9 mouse cellular contexts compared by ENCODE assay signal in genomic region chr5:107233366-107234354, GRCm38 (mm10). TPM values are rescaled to one million over a fixed set of nuclear protein-coding genes. Genes with fewer than 3 reads are reported as not detected.
A peak's percentile ranks its signal among the peaks of the same experiment; 100 is the strongest.
DNase-seq lines count a peak whose midpoint lies in the region; ATAC-seq and TF ChIP-seq lines count a peak whose summit lies in the region.
"Had no signal": no experiment of that assay in that cellular context is flagged by ENCODE, and none has a peak within 500 bp of the region (broad histone marks: within the 10 kb centered on the region; RNA-seq: fewer than 3 reads in every experiment).

No protein-coding gene starts in this region.

- no peak overlapping the region for H3K9ac ChIP-seq in embryonic facial prominence, embryonic 15.5 days
- peak overlapping the region; percentile 63 for H3K9ac ChIP-seq in liver, embryonic 14.5 days (replicated peaks)
- no peak overlapping the region for H3K9ac ChIP-seq in forebrain, postnatal 0 days

- no peak for ATAC-seq in embryonic facial prominence, embryonic 15.5 days (ENCODE audit: insufficient number of reproducible peaks, low FRiP score, low TSS enrichment, low read depth)
- peak; percentile 67 for ATAC-seq in liver, embryonic 14.5 days (ENCODE audit: insufficient read depth)
- ATAC-seq in forebrain, postnatal 0 days = no peak

- TF ChIP-seq EP300 in liver, embryonic 14.5 days (IDR thresholded peaks at IDR 0.05; ENCODE audit: low read depth) = peak; percentile 63

- H3K4me2 ChIP-seq in embryonic facial prominence, embryonic 15.5 days (replicated peaks) = no peak overlapping the region
- peak overlapping the region; percentile 58 for H3K4me2 ChIP-seq in liver, embryonic 14.5 days (ENCODE audit: low read depth)
- H3K4me2 ChIP-seq in forebrain, postnatal 0 days (ENCODE audit: low read depth) = no peak overlapping the region

- H3K27ac ChIP-seq in embryonic facial prominence, embryonic 15.5 days (replicated peaks) = peak overlapping the region; percentile 59; the same call in 1 of the 2 replicates
- peak overlapping the region; percentile 69 for H3K27ac ChIP-seq in liver, embryonic 14.5 days
- H3K27ac ChIP-seq in forebrain, postnatal 0 days (ENCODE audit: low read depth, low read length) = no peak overlapping the region

- H3K4me3 ChIP-seq in embryonic facial prominence, embryonic 15.5 days (replicated peaks) = no peak overlapping the region
- H3K4me3 ChIP-seq in liver, embryonic 14.5 days (ENCODE audit: insufficient read depth in 1 of 2, low read depth in 2 of 2, low read length in 2 of 2) = peak overlapping the region in 1 of 2 experiments; percentile 15; a peak in 2 of 4 replicates
- no peak overlapping the region for H3K4me3 ChIP-seq in forebrain, postnatal 0 days (ENCODE audit: low read depth, low read length)
- H3K4me3 ChIP-seq: megakaryocyte, embryonic 14.5 days had no signal

- no peaks in the 10 kb centered on the region for H3K9me3 ChIP-seq in embryonic facial prominence, embryonic 15.5 days (replicated peaks)
- no peaks in the 10 kb centered on the region for H3K9me3 ChIP-seq in liver, embryonic 14.5 days (ENCODE audit: control insufficient read depth, low read length)
- H3K9me3 ChIP-seq in forebrain, postnatal 0 days (ENCODE audit: low read length) = no peaks in the 10 kb centered on the region
- H3K9me3 ChIP-seq: megakaryocyte, embryonic 14.5 days had no signal

- H3K4me1 ChIP-seq in embryonic facial prominence, embryonic 15.5 days = peaks cover 77% of the 10 kb centered on the region
- H3K4me1 ChIP-seq in liver, embryonic 14.5 days (replicated peaks; ENCODE audit: control insufficient read depth in 2 of 2, insufficient read depth in 2 of 2, low read length in 1 of 2) = peaks cover 74 to 85% of the 10 kb centered on the region in 2 experiments
- no peaks in the 10 kb centered on the region for H3K4me1 ChIP-seq in forebrain, postnatal 0 days (ENCODE audit: insufficient read depth)

- TF ChIP-seq CTCF in liver, embryonic 14.5 days (IDR thresholded peaks at IDR 0.05; ENCODE audit: low read depth) = no peak
- TF ChIP-seq CTCF in forebrain, postnatal 0 days (IDR thresholded peaks at IDR 0.05; ENCODE audit: low read depth) = no peak

- 45% methylated on average over 14 of the region's 14 CpGs for WGBS in embryonic facial prominence, embryonic 15.5 days
- WGBS in liver, embryonic 14.5 days (ENCODE audit: insufficient replicate concordance) = 31% methylated on average over 14 of the region's 14 CpGs
- WGBS in forebrain, postnatal 0 days = 74% methylated on average over 14 of the region's 14 CpGs

- no peaks in the 10 kb centered on the region for H3K27me3 ChIP-seq in embryonic facial prominence, embryonic 15.5 days
- H3K27me3 ChIP-seq in liver, embryonic 14.5 days (ENCODE audit: control insufficient read depth, insufficient read depth, low read length) = no peaks in the 10 kb centered on the region
- peaks cover 3% of the 10 kb centered on the region; the same call in 1 of the 2 replicates for H3K27me3 ChIP-seq in forebrain, postnatal 0 days (ENCODE audit: insufficient read depth, low read length)
- H3K27me3 ChIP-seq: megakaryocyte, embryonic 14.5 days had no signal

- no peaks in the 10 kb centered on the region for H3K36me3 ChIP-seq in embryonic facial prominence, embryonic 15.5 days
- no peaks in the 10 kb centered on the region for H3K36me3 ChIP-seq in liver, embryonic 14.5 days (replicated peaks; ENCODE audit: control insufficient read depth, insufficient read depth, low read depth)
- no peaks in the 10 kb centered on the region for H3K36me3 ChIP-seq in forebrain, postnatal 0 days (ENCODE audit: insufficient read depth)

- peak; percentile 87 for DNase-seq in adrenal gland, adult 8-10 months
- DNase-seq in kidney, adult 11 months = peak; percentile 56
- DNase-seq in liver, embryonic 14.5 days (ENCODE audit: low read depth in 3 of 3, low spot score in 3 of 3) = peak in 2 of 3 experiments; percentile 41 to 47
- DNase-seq in cerebellum, postnatal 10 days = no peak
- no peak for DNase-seq in cerebellum, adult 9-11 months
- DNase-seq in forebrain, postnatal 0 days = no peak
- no peak for DNase-seq in embryo, embryonic 10.5 days (ENCODE audit: low spot score)

RNA-seq across cellular contexts. Expression of gene Tgfbr3, which starts 55.8 kb away (rescaled TPM):
- 100 to 1,000 TPM; 217 to 303 (median 276) TPM for total RNA-seq in adrenal gland, adult 8-10 months (2022)
- polyA plus RNA-seq in embryonic facial prominence, embryonic 15.5 days (2015; fragmentation: Nextera tagmentation; extraction: Ambion mirVana) = 37.3 and 38.7 TPM in 2 replicates
- polyA plus RNA-seq in liver, embryonic 14.5 days (2012; rRNA removed) = 3.1 and 4.3 TPM in 2 replicates
- 7.5 and 7.7 TPM in 2 replicates for polyA plus RNA-seq in liver, embryonic 14.5 days (2014; fragmentation: Nextera tagmentation; extraction: Ambion mirVana)
- 5.5 and 14.3 TPM in 2 replicates for total RNA-seq in forebrain, postnatal 0 days (2014; rRNA removed)
- polyA plus RNA-seq in forebrain, postnatal 0 days (2015; fragmentation: Nextera tagmentation; extraction: Ambion mirVana) = 2.3 and 3.4 TPM in 2 replicates

Comparison
In these comparisons a context has a peak if more than half of its experiments do, and no peak if none do; other contexts are left out.
1. DNase-seq: peak in adrenal gland, adult 8-10 months (single experiment), kidney, adult 11 months (single experiment) and liver, embryonic 14.5 days (2 of 3); none in cerebellum, postnatal 10 days (0 of 2), cerebellum, adult 9-11 months (single experiment), forebrain, postnatal 0 days (single experiment) and embryo, embryonic 10.5 days (single experiment).